Mouse (Mus musculus) hindbrain, embryonic 15.5 days (tissue): Measurements from ENCODE around the gene Aim2. TPM values are rescaled to one million over a fixed set of nuclear protein-coding genes. Genes with fewer than 3 reads are reported as not detected.
"Not testable (repeated sequence)": the region's sequence is repeated elsewhere in the genome, so short reads cannot be mapped to it uniquely, and the experiment has no call there.

Source experiments
- ATAC-seq: fragments of 200-750 bp; cut with Nextera tagmentation; 2 replicates; pipeline ENCODE4 v1.8.0; 2017; ENCODE audit warnings: low read depth, moderate number of reproducible peaks, moderate TSS enrichment; ENCODE audit not compliant: low FRiP score
- H3K27ac ChIP-seq: fragments of 300-500 bp; sonication (generic); replicated peaks from 2 replicates; pipeline ENCODE4 v1.5.1; 2015; ENCODE audit warnings: mild to moderate bottlenecking, inconsistent platforms
- H3K27me3 ChIP-seq: fragments of 300-500 bp; sonication (generic); 2 replicates; pipeline ENCODE4 v1.6.1; 2015; ENCODE audit warnings: control low read depth, inconsistent platforms
- H3K36me3 ChIP-seq: fragments of 300-500 bp; sonication (generic); 2 replicates; pipeline ENCODE4 v1.6.1; 2015; ENCODE audit warnings: control low read depth, inconsistent platforms
- H3K4me1 ChIP-seq: fragments of 300-500 bp; sonication (generic); replicated peaks from 2 replicates; pipeline ENCODE4 v1.6.1; 2015; ENCODE audit warnings: control low read depth, inconsistent platforms
- H3K4me2 ChIP-seq: fragments of 300-500 bp; sonication (generic); 2 replicates; pipeline ENCODE4 v1.6.1; 2015; ENCODE audit warnings: moderate library complexity, mild to moderate bottlenecking, inconsistent platforms
- H3K4me3 ChIP-seq: fragments of 300-500 bp; sonication (generic); 2 replicates; pipeline ENCODE4 v1.5.1; 2015; ENCODE audit warnings: mild to moderate bottlenecking, inconsistent platforms
- H3K9ac ChIP-seq: fragments of 300-500 bp; sonication (generic); 2 replicates; pipeline ENCODE4 v1.6.1; 2015; ENCODE audit warnings: inconsistent platforms
- H3K9me3 ChIP-seq: fragments of 300-500 bp; sonication (generic); 2 replicates; pipeline ENCODE4 v1.6.1; 2016; ENCODE audit warnings: control low read depth, inconsistent platforms
- WGBS: fragments of 180-500 bp; shearing (Covaris S2); methylation state at CpG from one replicate; pipeline ENCODE4 v1.1.7; 2015; 5-methylcytosine and 5-hydroxymethylcytosine counted together
- polyA plus RNA-seq: library from polyadenylated mRNA; unstranded; fragments of >200 nt; fragmentation: Nextera tagmentation; extraction: Ambion mirVana; gene quantifications from 2 replicates; pipeline ENCODE4 v1.2.1, GENCODE M21; 2015

Gene Aim2
- polyA plus RNA-seq, 1 experiment from 2014 or later = 0.83 TPM

DNA sequence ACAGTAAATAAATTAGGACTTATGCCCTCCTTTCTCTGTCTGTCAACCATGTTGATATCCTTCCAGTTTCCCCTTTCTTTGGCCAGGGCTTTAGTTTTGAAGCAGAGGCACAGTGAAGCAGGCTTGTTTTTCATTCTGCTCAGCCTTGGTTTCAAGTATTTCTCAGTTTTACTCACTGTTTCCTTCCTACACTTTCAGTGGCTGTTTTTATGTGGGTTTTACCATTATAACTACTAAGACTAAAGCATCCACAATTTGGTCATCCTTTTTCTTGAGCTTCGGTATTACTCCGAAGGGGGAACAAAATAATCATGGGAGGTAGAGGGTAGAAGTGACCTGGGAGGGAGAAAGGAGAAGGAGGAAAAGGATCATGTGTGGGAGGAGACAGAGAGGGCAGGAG is 159.9 kb downstream of the Aim2 start:
- not testable (repeated sequence) for H3K36me3 ChIP-seq, H3K4me2 ChIP-seq, H3K4me1 ChIP-seq, H3K27me3 ChIP-seq, H3K27ac ChIP-seq, H3K9ac ChIP-seq, ATAC-seq, H3K9me3 ChIP-seq, H3K4me3 ChIP-seq
- WGBS = 96% methylated on average over 2 of the region's 2 CpGs

Other genes starting within 250 kb of the Aim2 start
- not detected in 2 replicates for gene Olfr1408, start 213.5 kb upstream of the Aim2 start, polyA plus RNA-seq
- not detected in 2 replicates for gene Olfr1406, start 160.2 kb upstream of the Aim2 start, polyA plus RNA-seq
- not detected in 2 replicates for gene Olfr218, start 153.1 kb upstream of the Aim2 start, polyA plus RNA-seq
- gene Olfr1404, start 138.5 kb upstream of the Aim2 start, polyA plus RNA-seq = not detected in 2 replicates
- not detected in 2 replicates for gene Fcer1a, start 123.7 kb upstream of the Aim2 start, polyA plus RNA-seq
- gene Olfr418, start 84.9 kb upstream of the Aim2 start, polyA plus RNA-seq = not detected in 2 replicates
- gene Mptx2, start 73.1 kb upstream of the Aim2 start, polyA plus RNA-seq = not detected in 2 replicates
- gene Ackr1, start 17.1 kb upstream of the Aim2 start, polyA plus RNA-seq = 18.6 and 19.9 TPM in 2 replicates
- 81.5 and 84.8 TPM in 2 replicates for gene Cadm3, start 16.8 kb downstream of the Aim2 start, polyA plus RNA-seq
- gene Ifi206, start 140.2 kb downstream of the Aim2 start, polyA plus RNA-seq = 0.30 TPM in 1 of 2 replicates, not detected in the other
- not detected in 2 replicates for gene Ifi214, start 185.1 kb downstream of the Aim2 start, polyA plus RNA-seq
- 0.60 TPM in 1 of 2 replicates, not detected in the other for gene Ifi213, start 248.4 kb downstream of the Aim2 start, polyA plus RNA-seq